8 mouse cellular contexts compared by ENCODE assay signal in genomic region chr8:95113750-95114149, GRCm38 (mm10). TPM values are rescaled to one million over a fixed set of nuclear protein-coding genes. Genes with fewer than 3 reads are reported as not detected.
DNase-seq lines count a peak whose midpoint lies in the region; ATAC-seq and TF ChIP-seq lines count a peak whose summit lies in the region.

No protein-coding gene starts in this region.

- H3K9ac ChIP-seq in forebrain, postnatal 0 days = no peak overlapping the region
- no peak overlapping the region for H3K9ac ChIP-seq in liver, embryonic 14.5 days (replicated peaks)

- H3K4me3 ChIP-seq in forebrain, postnatal 0 days (ENCODE audit: low read depth, low read length) = no peak overlapping the region
- H3K4me3 ChIP-seq in liver, embryonic 14.5 days (ENCODE audit: insufficient read depth in 1 of 2, low read depth in 2 of 2, low read length in 2 of 2) = no peak overlapping the region

- TF ChIP-seq CTCF in forebrain, postnatal 0 days (IDR thresholded peaks at IDR 0.05; ENCODE audit: low read depth) = peak; percentile 84
- TF ChIP-seq CTCF in liver, embryonic 14.5 days (IDR thresholded peaks at IDR 0.05; ENCODE audit: low read depth) = peak; percentile 68

- DNase-seq in layer of hippocampus, adult 11-12 months (ENCODE audit: low spot score) = peak; percentile 48
- DNase-seq in layer of hippocampus, adult 8-10 months (ENCODE audit: low spot score in 2 of 2) = no peak
- peak; percentile 71 for DNase-seq in ZHBTc4 (ENCODE audit: low read depth, low spot score)
- peak; percentile 65 for DNase-seq in forebrain, postnatal 0 days
- no peak for DNase-seq in liver, embryonic 14.5 days (ENCODE audit: low read depth in 3 of 3, low spot score in 3 of 3)
- DNase-seq in retina, postnatal 7 days (ENCODE audit: low read depth, low spot score) = peak; percentile 43
- DNase-seq in urinary bladder, postnatal 14 days (ENCODE audit: low spot score) = no peak
- DNase-seq in spleen, postnatal 36 days (ENCODE audit: low spot score in 2 of 2) = no peak

- peaks cover 14% of the 10 kb centered on the region for H3K36me3 ChIP-seq in forebrain, postnatal 0 days (ENCODE audit: insufficient read depth)
- no peaks in the 10 kb centered on the region for H3K36me3 ChIP-seq in liver, embryonic 14.5 days (replicated peaks; ENCODE audit: control insufficient read depth, insufficient read depth, low read depth)

- no peaks in the 10 kb centered on the region for H3K4me1 ChIP-seq in forebrain, postnatal 0 days (ENCODE audit: insufficient read depth)
- H3K4me1 ChIP-seq in liver, embryonic 14.5 days (replicated peaks; ENCODE audit: control insufficient read depth in 2 of 2, insufficient read depth in 2 of 2, low read length in 1 of 2) = no peaks in the 10 kb centered on the region

- ATAC-seq in forebrain, postnatal 0 days = peak; percentile 78
- no peak for ATAC-seq in liver, embryonic 14.5 days (ENCODE audit: insufficient read depth)

- no peak for TF ChIP-seq EP300 in liver, embryonic 14.5 days (IDR thresholded peaks at IDR 0.05; ENCODE audit: low read depth)

- no peaks in the 10 kb centered on the region for H3K9me3 ChIP-seq in forebrain, postnatal 0 days (ENCODE audit: low read length)
- H3K9me3 ChIP-seq in liver, embryonic 14.5 days (ENCODE audit: control insufficient read depth, low read length) = no peaks in the 10 kb centered on the region

- H3K27ac ChIP-seq in forebrain, postnatal 0 days (ENCODE audit: low read depth, low read length) = no peak overlapping the region
- H3K27ac ChIP-seq in liver, embryonic 14.5 days = no peak overlapping the region

- H3K4me2 ChIP-seq in forebrain, postnatal 0 days (ENCODE audit: low read depth) = no peak overlapping the region
- no peak overlapping the region for H3K4me2 ChIP-seq in liver, embryonic 14.5 days (ENCODE audit: low read depth)

- no peaks in the 10 kb centered on the region for H3K27me3 ChIP-seq in forebrain, postnatal 0 days (ENCODE audit: insufficient read depth, low read length)
- no peaks in the 10 kb centered on the region for H3K27me3 ChIP-seq in liver, embryonic 14.5 days (ENCODE audit: control insufficient read depth, insufficient read depth, low read length)

- 75% methylated on average over 3 of the region's 3 CpGs for WGBS in forebrain, postnatal 0 days
- WGBS in liver, embryonic 14.5 days (ENCODE audit: insufficient replicate concordance) = 74% methylated on average over 3 of the region's 3 CpGs

RNA-seq across cellular contexts. Expression of gene Katnb1, which starts 32.8 kb away (rescaled TPM):
- 10 to 100 TPM; 41.0 to 47.8 (median 43.0) TPM for total RNA-seq in layer of hippocampus, adult 8-10 months (2022)
- total RNA-seq in forebrain, postnatal 0 days (2014; rRNA removed) = 43.9 and 50.6 TPM in 2 replicates
- 44.7 and 49.5 TPM in 2 replicates for polyA plus RNA-seq in forebrain, postnatal 0 days (2015; fragmentation: Nextera tagmentation; extraction: Ambion mirVana)
- polyA plus RNA-seq in liver, embryonic 14.5 days (2012; rRNA removed) = 7.4 and 8.4 TPM in 2 replicates
- polyA plus RNA-seq in liver, embryonic 14.5 days (2014; fragmentation: Nextera tagmentation; extraction: Ambion mirVana) = 8.0 and 10.1 TPM in 2 replicates

RNA-seq across cellular contexts. Expression of gene Drc7, which starts 58.8 kb away (rescaled TPM):
- total RNA-seq in layer of hippocampus, adult 8-10 months (2022) = 1 to 10 TPM; 1.7 to 3.6 (median 1.8) TPM
- 1.9 and 4.4 TPM in 2 replicates for total RNA-seq in forebrain, postnatal 0 days (2014; rRNA removed)
- 2.1 and 3.7 TPM in 2 replicates for polyA plus RNA-seq in forebrain, postnatal 0 days (2015; fragmentation: Nextera tagmentation; extraction: Ambion mirVana)
- 0.19 and 0.21 TPM in 2 replicates for polyA plus RNA-seq in liver, embryonic 14.5 days (2012; rRNA removed)
- polyA plus RNA-seq in liver, embryonic 14.5 days (2014; fragmentation: Nextera tagmentation; extraction: Ambion mirVana) = 0.15 and 0.33 TPM in 2 replicates

Comparison
In these comparisons a context has a peak if more than half of its experiments do, and no peak if none do; other contexts are left out.
1. DNase-seq: peak in layer of hippocampus, adult 11-12 months (single experiment), ZHBTc4 (single experiment), forebrain, postnatal 0 days (single experiment) and retina, postnatal 7 days (single experiment); none in layer of hippocampus, adult 8-10 months (0 of 2), liver, embryonic 14.5 days (0 of 3), urinary bladder, postnatal 14 days (single experiment) and spleen, postnatal 36 days (0 of 2).